Mouse (Mus musculus): Measurements from ENCODE around the gene Mrpl9.

Mrpl9 gene

GRCm38 (mm10) chr3:94442951-94443596 lies at the start of gene Mrpl9:
Mrpl9 (plus strand) TSS chr3:94443318.
- DNase-seq (ENCODE audit: low spot score) = peak; percentile 91

GRCm38 (mm10) chr3:94396336-94396735 lies 46.8 kb upstream of the Mrpl9 start:
- DNase-seq (ENCODE audit: low spot score) = no peak

GRCm38 (mm10) chr3:94396851-94397250 lies 46.3 kb upstream of the Mrpl9 start:
- DNase-seq (ENCODE audit: low spot score) = no peak

- DNase-seq (ENCODE audit: low spot score) = no peak
Observed at GRCm38 (mm10) chr3:94398217-94398616, 44.9 kb upstream of the Mrpl9 start, which contains the start of gene Lingo4. Lingo4 (plus strand) TSS chr3:94398517.

GRCm38 (mm10) chr3:94398943-94399481 lies 44.1 kb upstream of the Mrpl9 start:
- no peak for DNase-seq (ENCODE audit: low spot score)

GRCm38 (mm10) chr3:94399663-94400310 lies 43.3 kb upstream of the Mrpl9 start:
- no peak for DNase-seq (ENCODE audit: low spot score)

GRCm38 (mm10) chr3:94402451-94402850 lies 40.7 kb upstream of the Mrpl9 start:
- DNase-seq (ENCODE audit: low spot score) = no peak

GRCm38 (mm10) chr3:94404366-94405054 lies 38.6 kb upstream of the Mrpl9 start:
- no peak for DNase-seq (ENCODE audit: low spot score)

GRCm38 (mm10) chr3:94405561-94405960 lies 37.6 kb upstream of the Mrpl9 start:
- no peak for DNase-seq (ENCODE audit: low spot score)

- DNase-seq (ENCODE audit: low spot score) = no peak
Observed at GRCm38 (mm10) chr3:94412530-94412929, 30.6 kb upstream of the Mrpl9 start.

GRCm38 (mm10) chr3:94413031-94413679 lies 30.0 kb upstream of the Mrpl9 start, which contains the start of gene Tdrkh:
Tdrkh (plus strand) TSS chr3:94413273.
- DNase-seq (ENCODE audit: low spot score) = peak; percentile 80

GRCm38 (mm10) chr3:94430980-94431379 lies 12.1 kb upstream of the Mrpl9 start:
- no peak for DNase-seq (ENCODE audit: low spot score)

- DNase-seq (ENCODE audit: low spot score) = no peak
Observed at GRCm38 (mm10) chr3:94434305-94434704, 8.8 kb upstream of the Mrpl9 start.

GRCm38 (mm10) chr3:94436420-94436819 lies 6.7 kb upstream of the Mrpl9 start:
- DNase-seq (ENCODE audit: low spot score) = no peak

GRCm38 (mm10) chr3:94441182-94441581 lies 1.9 kb upstream of the Mrpl9 start:
- no peak for DNase-seq (ENCODE audit: low spot score)

GRCm38 (mm10) chr3:94443597-94443964 lies 463 bp downstream of the Mrpl9 start, which contains the start of gene Oaz3:
Oaz3 (minus strand) TSS chr3:94443915.
- DNase-seq (ENCODE audit: low spot score) = no peak

- DNase-seq (ENCODE audit: low spot score) = no peak
Observed at GRCm38 (mm10) chr3:94449377-94449776, 6.3 kb downstream of the Mrpl9 start.

- DNase-seq (ENCODE audit: low spot score) = peak; percentile 57
Observed at GRCm38 (mm10) chr3:94456529-94457000, 13.4 kb downstream of the Mrpl9 start.

- DNase-seq (ENCODE audit: low spot score) = no peak
Observed at GRCm38 (mm10) chr3:94457055-94457454, 13.9 kb downstream of the Mrpl9 start.

- no peak for DNase-seq (ENCODE audit: low spot score)
Observed at GRCm38 (mm10) chr3:94459834-94460233, 16.7 kb downstream of the Mrpl9 start.

- no peak for DNase-seq (ENCODE audit: low spot score)
Observed at GRCm38 (mm10) chr3:94463926-94464578, 20.9 kb downstream of the Mrpl9 start.

Measured in spleen, adult 12 weeks (tissue).